Mouse (Mus musculus) kidney, adult 8-10 months (tissue): ENCODE results near the gene Zfp810.
A peak's percentile ranks its signal among the peaks of the same experiment; 100 is the strongest.
"Not testable (repeated sequence)": the region's sequence is repeated elsewhere in the genome, so short reads cannot be mapped to it uniquely, and the experiment has no call there.

Experiments used
- DNase-seq, 2 experiments: peaks; one replicate each; pipeline ENCODE4 v3.0.0; 2022

Zfp810 gene

GRCm38 (mm10) chr9:22307156-22307919 lies at the start of gene Zfp810:
Zfp810 (minus strand) TSS chr9:22307648.
- peak; percentile 95 for DNase-seq

- no peak for DNase-seq
These were observed 48.5 kb upstream of the Zfp810 start for GRCm38 (mm10) chr9:22355919-22356318.

GRCm38 (mm10) chr9:22353901-22354300 lies 46.5 kb upstream of the Zfp810 start:
- no peak for DNase-seq

GRCm38 (mm10) chr9:22353465-22353864 lies 46.0 kb upstream of the Zfp810 start:
- DNase-seq = no peak

GRCm38 (mm10) chr9:22340331-22340730 lies 32.9 kb upstream of the Zfp810 start:
- no peak for DNase-seq

GRCm38 (mm10) chr9:22337217-22337616 lies 29.8 kb upstream of the Zfp810 start:
- no peak for DNase-seq

- DNase-seq = peak; percentile 92
These were observed 20.3 kb upstream of the Zfp810 start for GRCm38 (mm10) chr9:22327475-22328387.

- DNase-seq = peak; percentile 88 to 91
These were observed 19.6 kb upstream of the Zfp810 start for GRCm38 (mm10) chr9:22327099-22327474.

- DNase-seq = no peak
These were observed 17.1 kb upstream of the Zfp810 start for GRCm38 (mm10) chr9:22324579-22324978.

GRCm38 (mm10) chr9:22322381-22323211 lies 15.1 kb upstream of the Zfp810 start:
- DNase-seq = no peak

GRCm38 (mm10) chr9:22319109-22319508 lies 11.7 kb upstream of the Zfp810 start:
- no peak for DNase-seq

- not testable (repeated sequence) for DNase-seq
These were observed 8.6 kb upstream of the Zfp810 start for GRCm38 (mm10) chr9:22316047-22316446.

- peak; percentile 27 to 41 for DNase-seq
These were observed 6.6 kb upstream of the Zfp810 start for GRCm38 (mm10) chr9:22314066-22314465.

GRCm38 (mm10) chr9:22313218-22313617 lies 5.8 kb upstream of the Zfp810 start:
- DNase-seq = peak; percentile 55 to 60

GRCm38 (mm10) chr9:22309651-22310050 lies 2.2 kb upstream of the Zfp810 start:
- peak; percentile 36 to 38 for DNase-seq

- not testable (repeated sequence) for DNase-seq
These were observed 443 bp upstream of the Zfp810 start for GRCm38 (mm10) chr9:22307920-22308262.

GRCm38 (mm10) chr9:22306726-22307125 lies 722 bp downstream of the Zfp810 start:
- no peak for DNase-seq

- DNase-seq = no peak
These were observed 5.2 kb downstream of the Zfp810 start for GRCm38 (mm10) chr9:22302199-22302598.

- no peak for DNase-seq
These were observed 28.7 kb downstream of the Zfp810 start for GRCm38 (mm10) chr9:22278733-22279132.

GRCm38 (mm10) chr9:22268886-22269285 lies 38.6 kb downstream of the Zfp810 start:
- DNase-seq = no peak

GRCm38 (mm10) chr9:22262611-22263010 lies 44.8 kb downstream of the Zfp810 start:
- DNase-seq = no peak

- no peak for DNase-seq
These were observed 45.9 kb downstream of the Zfp810 start for GRCm38 (mm10) chr9:22261594-22261993.

GRCm38 (mm10) chr9:22260092-22260422 lies 47.4 kb downstream of the Zfp810 start:
- no peak for DNase-seq
